Mouse (Mus musculus) megakaryocyte, embryonic 14.5 days (primary cell): ENCODE measurements around the gene Cd3d.

Source experiments
- FLI1 ChIP-seq: IDR thresholded peaks from 2 replicates; pipeline ENCODE4 v1.6.1; 2012; ENCODE audit warnings: low read length, inconsistent platforms, mixed read lengths
- GATA1 ChIP-seq: IDR thresholded peaks from 3 replicates; pipeline ENCODE4 v1.6.1; 2012; ENCODE audit warnings: mixed read lengths, low read length, inconsistent platforms, borderline replicate concordance

- TF ChIP-seq GATA1 = no peak
- TF ChIP-seq FLI1 = no peak
Measured at GRCm38 (mm10) chr9:44969450-44969849, 12.1 kb upstream of the Cd3d start.
